Mouse (Mus musculus): ENCODE data around the gene 4933405L10Rik. TPM values are rescaled to one million over a fixed set of nuclear protein-coding genes. Genes with fewer than 3 reads are reported as not detected.

Gene 4933405L10Rik
- polyA plus RNA-seq, 1 experiment, result not detected

DNA sequence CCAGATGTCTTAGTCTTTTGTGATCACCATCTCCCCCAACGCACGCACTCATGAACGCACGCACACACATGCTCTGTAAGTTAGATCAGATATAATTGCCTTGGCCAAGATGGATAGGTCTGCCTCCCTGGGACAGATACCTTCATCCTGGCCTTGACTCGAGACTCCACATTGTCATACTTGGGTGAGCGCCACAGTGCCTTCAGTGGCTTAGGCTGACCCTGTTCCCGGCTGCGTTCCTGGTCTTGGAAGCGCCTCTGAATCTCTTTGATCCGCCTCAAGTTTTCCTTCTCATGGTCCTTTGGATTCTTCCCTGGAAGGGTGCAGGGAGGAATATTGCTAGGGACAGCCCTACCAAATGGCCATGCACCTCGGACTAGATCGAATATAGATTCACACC lies 1.0 kb upstream of the 4933405L10Rik start:
- H3K27ac ChIP-seq (ENCODE audit: control insufficient read depth, insufficient read depth, low read length), result no peak overlapping the region
- DNase-seq, result no peak
- H3K36me3 ChIP-seq (ENCODE audit: control insufficient read depth, insufficient read depth, low read length), result no peaks in the 10 kb centered on the region; the same call in 1 of the 2 replicates
- no peaks in the 10 kb centered on the region for H3K27me3 ChIP-seq (ENCODE audit: control insufficient read depth, insufficient read depth, low read length)
- TF ChIP-seq POLR2A (IDR thresholded peaks at IDR 0.05; ENCODE audit: control insufficient read depth, extremely low read depth, insufficient read depth, low read length, poor library complexity), result no peak
- TF ChIP-seq CTCF (IDR thresholded peaks at IDR 0.05; ENCODE audit: borderline replicate concordance, control insufficient read depth, extremely low read depth, insufficient read depth, low read length, poor library complexity), result no peak
- peaks cover 16% of the 10 kb centered on the region for H3K4me1 ChIP-seq (replicated peaks; ENCODE audit: control insufficient read depth, insufficient read depth, low read length)
- H3K4me3 ChIP-seq (ENCODE audit: control insufficient read depth, insufficient read depth, low read length), result no peak overlapping the region
- 96% methylated on average over 12 of the region's 12 CpGs for WGBS

DNA sequence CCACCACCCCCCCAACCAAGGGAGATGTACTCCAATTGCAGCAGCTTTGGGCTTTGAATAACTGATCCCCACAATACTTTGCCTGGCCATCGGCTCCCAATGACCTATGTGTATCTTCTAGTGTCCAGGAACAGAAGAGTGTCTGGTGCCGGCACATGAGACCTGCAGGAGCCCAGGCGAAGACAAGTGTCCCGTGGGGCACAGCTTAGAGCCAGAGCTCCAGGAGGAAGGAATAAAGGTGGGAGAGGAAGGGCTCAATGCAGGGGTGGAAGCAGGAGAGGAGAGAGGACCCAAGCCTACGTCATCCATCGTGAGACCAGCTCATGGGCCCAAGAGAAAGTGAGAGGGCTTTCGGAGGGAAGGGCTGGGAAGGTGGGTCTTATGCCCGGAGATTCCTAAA lies 1.2 kb downstream of the 4933405L10Rik start:
- Histone ChIP-seq H3K36me3 (ENCODE audit: control insufficient read depth, insufficient read depth, low read length) (no peaks in the 10 kb centered on the region; the same call in 1 of the 2 replicates), H3K4me3 (ENCODE audit: control insufficient read depth, insufficient read depth, low read length) (no peak overlapping the region), H3K4me1 (replicated peaks; ENCODE audit: control insufficient read depth, insufficient read depth, low read length) (peaks cover 9% of the 10 kb centered on the region; the same call in 1 of the 2 replicates), H3K27ac (ENCODE audit: control insufficient read depth, insufficient read depth, low read length) (no peak overlapping the region), H3K27me3 (ENCODE audit: control insufficient read depth, insufficient read depth, low read length) (no peaks in the 10 kb centered on the region)
- WGBS, result 98% methylated on average over 8 of the region's 8 CpGs
- TF ChIP-seq CTCF (IDR thresholded peaks at IDR 0.05; ENCODE audit: borderline replicate concordance, control insufficient read depth, extremely low read depth, insufficient read depth, low read length, poor library complexity) (no peak), POLR2A (IDR thresholded peaks at IDR 0.05; ENCODE audit: control insufficient read depth, extremely low read depth, insufficient read depth, low read length, poor library complexity) (no peak)
- DNase-seq, result no peak

GRCm38 (mm10) chr8:105709317-105709716 lies 1.9 kb downstream of the 4933405L10Rik start:
- Histone ChIP-seq H3K27ac (ENCODE audit: control insufficient read depth, insufficient read depth, low read length) (no peak overlapping the region), H3K27me3 (ENCODE audit: control insufficient read depth, insufficient read depth, low read length) (no peaks in the 10 kb centered on the region), H3K36me3 (ENCODE audit: control insufficient read depth, insufficient read depth, low read length) (no peaks in the 10 kb centered on the region), H3K4me3 (ENCODE audit: control insufficient read depth, insufficient read depth, low read length) (no peak overlapping the region), H3K4me1 (replicated peaks; ENCODE audit: control insufficient read depth, insufficient read depth, low read length) (peaks cover 9% of the 10 kb centered on the region; the same call in 1 of the 2 replicates)
- WGBS, result 90% methylated on average over 14 of the region's 14 CpGs
- TF ChIP-seq CTCF (IDR thresholded peaks at IDR 0.05; ENCODE audit: borderline replicate concordance, control insufficient read depth, extremely low read depth, insufficient read depth, low read length, poor library complexity) (no peak), POLR2A (IDR thresholded peaks at IDR 0.05; ENCODE audit: control insufficient read depth, extremely low read depth, insufficient read depth, low read length, poor library complexity) (no peak)
- DNase-seq, result no peak

DNA sequence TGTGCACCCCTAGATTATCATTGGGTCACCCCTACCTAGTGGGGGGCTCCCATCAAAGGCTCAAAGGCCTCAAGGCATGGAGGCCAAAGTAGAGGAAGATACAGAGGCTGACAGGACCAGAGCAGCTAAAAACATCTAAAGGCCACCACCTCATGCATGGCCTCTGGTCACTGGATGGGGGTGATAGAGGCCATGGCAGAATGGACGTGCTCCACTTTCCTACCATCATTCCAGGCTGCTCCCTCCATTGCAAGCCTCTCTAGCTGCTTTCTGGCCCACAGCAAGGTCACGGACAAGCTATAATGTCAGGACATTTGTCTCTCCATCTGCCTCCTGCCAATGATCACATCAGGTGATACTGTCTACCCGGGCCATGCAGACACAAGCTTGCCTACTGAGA lies 4.8 kb downstream of the 4933405L10Rik start:
- no peaks in the 10 kb centered on the region for H3K36me3 ChIP-seq (ENCODE audit: control insufficient read depth, insufficient read depth, low read length)
- no peak overlapping the region for H3K4me3 ChIP-seq (ENCODE audit: control insufficient read depth, insufficient read depth, low read length)
- H3K27ac ChIP-seq (ENCODE audit: control insufficient read depth, insufficient read depth, low read length), result no peak overlapping the region
- no peaks in the 10 kb centered on the region for H3K27me3 ChIP-seq (ENCODE audit: control insufficient read depth, insufficient read depth, low read length)
- DNase-seq, result no peak
- TF ChIP-seq POLR2A (IDR thresholded peaks at IDR 0.05; ENCODE audit: control insufficient read depth, extremely low read depth, insufficient read depth, low read length, poor library complexity) (no peak), CTCF (IDR thresholded peaks at IDR 0.05; ENCODE audit: borderline replicate concordance, control insufficient read depth, extremely low read depth, insufficient read depth, low read length, poor library complexity) (no peak)
- WGBS, result 90% methylated on average over 3 of the region's 3 CpGs
- H3K4me1 ChIP-seq (replicated peaks; ENCODE audit: control insufficient read depth, insufficient read depth, low read length), result peaks cover 5% of the 10 kb centered on the region; the same call in 1 of the 2 replicates

DNA sequence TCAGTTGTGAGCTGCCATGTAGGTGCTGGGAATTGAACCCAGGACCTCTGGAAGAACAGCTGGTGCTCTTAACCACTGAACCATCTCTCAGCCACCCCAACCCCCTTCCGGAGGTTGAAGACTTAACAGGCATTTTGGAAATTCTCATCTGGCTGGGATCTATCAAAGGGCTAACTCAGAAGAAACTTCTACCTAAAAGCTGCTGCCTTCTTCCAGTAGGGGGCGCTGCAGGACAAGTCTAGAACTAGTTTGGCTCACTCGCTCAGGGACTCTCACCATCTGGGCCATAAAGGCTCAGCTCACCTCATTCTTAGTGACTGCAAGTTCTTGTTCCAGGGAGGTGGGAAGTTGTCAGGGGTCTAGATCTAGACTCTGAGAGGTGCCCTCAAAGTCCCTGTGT lies 6.7 kb downstream of the 4933405L10Rik start:
- no peak for TF ChIP-seq POLR2A (IDR thresholded peaks at IDR 0.05; ENCODE audit: control insufficient read depth, extremely low read depth, insufficient read depth, low read length, poor library complexity)
- TF ChIP-seq CTCF (IDR thresholded peaks at IDR 0.05; ENCODE audit: borderline replicate concordance, control insufficient read depth, extremely low read depth, insufficient read depth, low read length, poor library complexity), result peak; percentile 15; the same call in 1 of the 2 replicates
- Histone ChIP-seq H3K4me1 (replicated peaks; ENCODE audit: control insufficient read depth, insufficient read depth, low read length) (no peaks in the 10 kb centered on the region), H3K27ac (ENCODE audit: control insufficient read depth, insufficient read depth, low read length) (no peak overlapping the region), H3K27me3 (ENCODE audit: control insufficient read depth, insufficient read depth, low read length) (no peaks in the 10 kb centered on the region), H3K4me3 (ENCODE audit: control insufficient read depth, insufficient read depth, low read length) (no peak overlapping the region), H3K36me3 (ENCODE audit: control insufficient read depth, insufficient read depth, low read length) (no peaks in the 10 kb centered on the region)
- peak; percentile 90 for DNase-seq
- WGBS, result 6% methylated on average over 3 of the region's 3 CpGs

- Histone ChIP-seq H3K27ac (ENCODE audit: control insufficient read depth, insufficient read depth, low read length) (no peak overlapping the region), H3K4me3 (ENCODE audit: control insufficient read depth, insufficient read depth, low read length) (no peak overlapping the region), H3K4me1 (replicated peaks; ENCODE audit: control insufficient read depth, insufficient read depth, low read length) (no peaks in the 10 kb centered on the region), H3K27me3 (ENCODE audit: control insufficient read depth, insufficient read depth, low read length) (no peaks in the 10 kb centered on the region), H3K36me3 (ENCODE audit: control insufficient read depth, insufficient read depth, low read length) (no peaks in the 10 kb centered on the region)
- 47% methylated on average over 6 of the region's 6 CpGs for WGBS
- no peak for TF ChIP-seq CTCF (IDR thresholded peaks at IDR 0.05; ENCODE audit: borderline replicate concordance, control insufficient read depth, extremely low read depth, insufficient read depth, low read length, poor library complexity)
- TF ChIP-seq POLR2A (IDR thresholded peaks at IDR 0.05; ENCODE audit: control insufficient read depth, extremely low read depth, insufficient read depth, low read length, poor library complexity), result no peak
- DNase-seq, result no peak
These were observed 7.6 kb downstream of the 4933405L10Rik start for GRCm38 (mm10) chr8:105715042-105715441.

Measured in thymus, adult 2 months (tissue).